Mouse (Mus musculus): Measurements from ENCODE around the gene Zdhhc9.

Zdhhc9 gene

GRCm38 (mm10) chrX:48170368-48170767 lies 38.3 kb downstream of the Zdhhc9 start:
- DNase-seq (ENCODE audit: low read depth) = no peak

DNA sequence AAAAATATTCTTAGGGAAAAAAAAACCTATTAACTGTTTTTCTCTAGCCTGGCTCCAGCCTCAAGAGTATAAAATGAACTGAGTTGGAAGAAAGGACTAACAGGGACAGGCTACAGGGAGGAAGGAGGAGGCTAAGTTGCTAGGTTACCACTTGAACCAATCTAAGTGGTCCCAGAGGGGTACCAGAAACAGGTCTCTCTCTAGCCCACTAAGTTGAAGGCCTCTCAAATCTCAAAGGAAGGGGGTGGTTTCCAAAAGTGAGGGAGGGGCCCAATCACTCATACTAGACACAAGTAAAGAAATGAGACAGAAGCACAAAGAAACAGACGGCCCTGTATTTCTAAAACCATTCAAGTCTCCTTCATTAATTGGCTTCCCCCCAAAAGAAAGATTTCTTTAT lies 38.8 kb downstream of the Zdhhc9 start:
- no peak for DNase-seq (ENCODE audit: low read depth)

- no peak for DNase-seq (ENCODE audit: low read depth)
Observed at GRCm38 (mm10) chrX:48158229-48158919, 50.3 kb downstream of the Zdhhc9 start.

DNA sequence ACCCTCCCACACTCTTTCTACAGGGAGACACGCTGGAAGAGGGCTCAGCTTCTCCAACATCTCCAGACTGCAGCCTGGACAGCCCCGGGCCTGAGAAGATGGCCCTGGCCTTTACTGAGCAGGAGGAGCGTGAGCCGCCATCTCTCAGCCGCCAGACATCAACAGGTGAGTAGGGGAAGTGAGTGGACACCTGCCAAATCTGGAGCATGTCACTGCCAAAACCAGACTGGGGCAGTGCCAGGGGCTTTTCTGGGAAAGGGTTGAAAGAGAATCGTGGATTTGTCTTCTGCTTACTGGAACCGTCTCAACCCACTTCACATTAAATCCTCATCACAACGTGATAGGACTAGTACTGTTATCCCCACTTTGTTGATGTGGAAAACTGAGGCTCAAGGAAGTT lies 51.3 kb downstream of the Zdhhc9 start:
- DNase-seq (ENCODE audit: low read depth) = no peak

- DNase-seq (ENCODE audit: low read depth) = no peak
Observed at GRCm38 (mm10) chrX:48155489-48155888, 53.2 kb downstream of the Zdhhc9 start.

DNA sequence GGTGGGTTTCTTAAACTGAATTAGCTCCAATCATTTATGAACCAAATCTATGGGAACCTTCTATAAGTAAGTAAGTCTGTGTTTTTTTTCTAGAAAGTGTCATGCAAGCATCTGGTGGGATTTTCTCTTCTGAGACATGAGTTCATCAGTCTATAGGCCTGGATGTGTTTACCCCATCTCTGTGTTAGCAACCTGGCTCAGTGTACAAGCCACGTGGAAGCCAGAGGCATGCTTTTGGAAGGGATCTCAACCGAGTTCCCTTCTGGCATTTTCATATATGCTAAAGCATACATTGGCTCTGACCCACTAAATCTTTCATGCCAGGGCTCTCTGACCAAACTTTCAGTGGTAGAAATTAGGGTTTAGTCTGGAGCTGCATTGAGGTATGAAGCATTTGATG lies 54.7 kb downstream of the Zdhhc9 start:
- DNase-seq (ENCODE audit: low read depth) = no peak

- no peak for DNase-seq (ENCODE audit: low read depth)
Observed at GRCm38 (mm10) chrX:48153414-48153813, 55.3 kb downstream of the Zdhhc9 start.

DNA sequence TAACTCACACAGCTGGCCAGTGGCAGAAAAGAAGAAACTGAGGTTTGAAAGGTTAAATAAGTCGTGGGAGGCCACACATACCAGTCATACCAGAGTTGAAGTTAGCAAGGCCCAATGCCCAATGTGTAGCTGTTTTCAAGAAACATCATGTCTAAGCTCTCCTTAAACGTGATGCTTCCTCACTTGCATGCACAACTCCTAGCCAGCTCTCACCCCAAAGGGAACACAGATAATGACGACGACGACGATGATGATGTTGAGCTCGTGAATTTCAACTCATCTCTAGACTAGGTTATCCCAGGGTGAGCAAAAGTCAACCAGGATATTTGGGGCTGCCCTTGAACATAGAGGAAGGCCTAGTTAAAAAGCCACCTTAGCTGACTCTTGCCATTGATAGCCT lies 56.6 kb downstream of the Zdhhc9 start:
- DNase-seq (ENCODE audit: low read depth) = no peak

DNA sequence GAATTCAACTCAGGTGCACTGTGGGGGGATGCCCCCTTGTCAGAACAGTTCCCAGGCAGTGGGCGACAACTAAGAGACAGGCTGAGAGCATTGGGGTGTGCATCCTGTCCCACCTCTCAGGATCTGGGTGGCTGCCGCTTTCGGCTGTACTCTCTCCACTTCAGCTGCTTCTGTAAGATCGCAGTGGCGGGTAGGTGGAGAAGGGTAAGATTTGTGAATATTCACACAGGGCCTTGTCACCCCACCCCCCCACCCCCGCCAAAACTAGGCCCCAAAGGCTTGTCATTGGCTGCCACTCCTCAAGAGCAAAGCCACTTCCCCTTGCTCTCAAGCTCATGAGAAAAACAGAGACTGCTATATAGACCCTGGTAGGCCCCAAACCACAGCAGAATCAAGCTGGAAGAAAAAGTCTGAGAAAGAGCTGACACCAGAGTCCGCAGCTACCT lies 60.9 kb downstream of the Zdhhc9 start:
- DNase-seq (ENCODE audit: low read depth) = peak; percentile 73

- peak; percentile 50 for DNase-seq (ENCODE audit: low read depth)
Observed at GRCm38 (mm10) chrX:48147226-48147625, 61.5 kb downstream of the Zdhhc9 start.

DNA sequence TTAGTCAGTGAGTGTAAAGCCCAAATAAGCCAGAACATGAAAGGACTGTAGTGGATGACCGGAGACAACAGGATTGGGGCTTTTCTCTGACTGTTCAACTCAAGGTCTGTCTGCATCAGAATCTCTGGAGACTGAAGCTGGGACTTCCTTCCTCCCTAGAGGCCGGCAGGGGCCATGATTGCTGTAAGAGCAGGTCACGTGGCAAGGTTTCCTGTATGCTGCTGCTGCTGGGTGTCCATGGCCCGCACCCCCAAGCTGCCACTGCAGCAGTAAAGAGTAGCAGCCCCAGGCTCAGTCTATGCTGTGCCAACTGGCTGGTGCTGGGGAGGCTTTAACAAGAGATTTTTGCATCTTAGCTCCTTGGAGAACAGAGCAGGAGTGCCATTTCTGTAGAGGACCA lies 62.4 kb downstream of the Zdhhc9 start, which contains the start of gene Sash3:
Gene Sash3, plus strand, starts transcription at position 175 of the 400 bp plus-strand sequence.
- peak; percentile 80 for DNase-seq (ENCODE audit: low read depth)

DNA sequence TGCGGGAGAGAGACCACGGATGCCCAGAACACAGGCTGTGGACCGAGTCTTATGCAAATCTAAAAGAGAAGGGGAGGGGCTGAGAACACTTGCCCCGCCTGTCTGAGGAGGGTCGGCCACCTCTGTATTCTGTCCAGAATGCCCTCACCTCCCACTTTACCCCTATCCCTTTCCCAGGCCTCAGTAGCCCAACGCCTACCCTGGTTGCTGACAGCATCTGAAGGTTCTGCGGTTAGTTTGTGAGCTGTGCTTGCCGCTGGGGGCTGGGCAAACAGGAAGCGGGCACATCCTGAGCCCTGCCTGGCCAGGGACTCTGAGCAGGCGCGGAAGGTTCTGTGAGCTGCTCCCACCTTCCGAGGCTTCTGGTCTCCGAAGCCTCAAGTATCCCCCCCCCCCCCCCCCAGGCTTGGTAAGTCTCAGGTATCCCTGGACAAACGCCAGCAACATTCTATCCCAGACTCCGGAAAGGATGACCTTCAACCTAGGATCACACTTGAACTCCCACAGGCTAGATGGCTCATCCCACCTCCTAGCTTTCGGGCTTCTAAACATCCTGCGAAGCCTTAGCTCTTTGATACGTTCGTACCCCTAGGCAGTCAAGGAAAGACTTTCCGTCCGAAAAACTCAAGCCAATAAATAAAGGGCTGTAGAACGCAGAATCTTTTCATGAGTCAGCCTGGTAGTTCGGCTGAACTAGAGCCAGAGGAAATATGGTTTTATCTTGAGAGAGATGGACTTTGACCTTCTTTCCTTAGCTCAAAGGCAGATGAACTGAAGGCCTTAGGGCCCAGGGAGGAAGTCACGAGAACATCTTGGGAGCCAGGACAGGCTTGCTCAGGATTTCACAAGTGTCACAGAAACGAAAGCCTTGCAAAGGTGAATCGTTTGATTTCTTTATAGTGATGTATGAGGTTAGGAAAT lies 65.0 kb downstream of the Zdhhc9 start:
- peak; percentile 73 for DNase-seq (ENCODE audit: low read depth)

DNA sequence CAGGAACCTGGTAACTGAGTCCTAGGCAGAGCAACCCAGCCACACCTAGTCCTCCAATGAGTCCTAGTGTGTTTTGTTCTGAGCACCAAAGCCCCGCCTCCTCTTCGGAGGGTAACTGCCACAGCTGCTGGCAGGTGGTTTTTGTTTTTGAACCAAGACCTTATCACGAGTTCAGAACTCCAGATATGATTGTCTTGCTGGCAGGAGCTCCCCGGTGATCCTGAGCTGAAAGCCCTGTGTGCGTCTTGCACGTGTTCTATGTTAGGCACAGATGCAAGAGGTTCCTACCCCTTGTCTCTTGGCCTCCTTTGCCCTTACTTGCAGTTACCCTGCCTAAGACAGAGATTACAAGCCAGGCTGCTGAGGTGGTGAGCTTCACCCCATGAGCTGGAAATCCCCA lies 67.2 kb downstream of the Zdhhc9 start:
- peak; percentile 78 for DNase-seq (ENCODE audit: low read depth)

- DNase-seq (ENCODE audit: low read depth) = peak; percentile 33
Observed at GRCm38 (mm10) chrX:48140286-48140877, 68.3 kb downstream of the Zdhhc9 start.

DNA sequence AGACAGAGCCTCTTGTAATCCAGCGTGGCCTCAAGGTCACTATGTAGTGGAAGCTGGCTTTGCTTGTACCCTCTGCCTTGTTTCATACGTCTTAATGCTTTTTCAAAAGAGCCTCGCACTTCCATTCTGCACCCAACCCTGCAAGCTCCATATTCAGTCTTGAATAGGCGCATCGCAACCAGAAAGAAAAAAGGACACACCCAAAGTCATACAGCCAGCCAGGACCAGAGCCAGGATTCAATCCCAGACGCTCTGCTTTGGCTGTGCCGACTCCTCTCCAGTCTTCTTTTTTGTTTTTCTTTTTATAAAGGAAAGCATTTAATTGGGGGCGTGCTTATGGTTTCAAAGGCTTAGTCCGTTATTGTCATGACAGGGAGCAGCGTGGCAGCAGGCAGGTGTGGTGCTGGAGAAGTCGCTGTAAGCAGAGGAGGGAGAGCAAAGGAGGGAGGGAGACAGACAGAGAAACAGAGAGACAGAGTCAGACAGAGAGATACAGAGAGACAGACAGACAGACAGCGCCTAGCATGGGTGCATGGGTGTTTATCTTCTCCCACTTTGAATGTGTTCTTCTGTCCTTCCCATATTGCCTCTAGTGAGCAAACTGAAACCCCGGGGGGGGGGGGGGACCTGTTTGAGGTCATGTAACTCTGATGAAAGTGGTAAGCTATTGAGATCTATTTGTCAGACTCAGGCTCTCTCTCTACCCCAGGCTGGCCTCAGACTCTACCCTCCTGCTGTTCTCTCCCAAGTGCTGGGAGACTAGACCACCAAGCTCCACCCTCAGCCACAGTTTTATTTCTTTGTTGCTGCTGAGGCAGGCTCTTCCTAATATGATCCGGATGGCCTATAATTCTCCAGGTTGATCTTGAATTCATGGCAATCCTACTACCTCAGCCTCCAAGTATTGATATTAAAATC lies 69.1 kb downstream of the Zdhhc9 start:
- peak; percentile 43 for DNase-seq (ENCODE audit: low read depth)

- peak; percentile 58 for DNase-seq (ENCODE audit: low read depth)
Observed at GRCm38 (mm10) chrX:48138539-48139275, 70.0 kb downstream of the Zdhhc9 start.

DNA sequence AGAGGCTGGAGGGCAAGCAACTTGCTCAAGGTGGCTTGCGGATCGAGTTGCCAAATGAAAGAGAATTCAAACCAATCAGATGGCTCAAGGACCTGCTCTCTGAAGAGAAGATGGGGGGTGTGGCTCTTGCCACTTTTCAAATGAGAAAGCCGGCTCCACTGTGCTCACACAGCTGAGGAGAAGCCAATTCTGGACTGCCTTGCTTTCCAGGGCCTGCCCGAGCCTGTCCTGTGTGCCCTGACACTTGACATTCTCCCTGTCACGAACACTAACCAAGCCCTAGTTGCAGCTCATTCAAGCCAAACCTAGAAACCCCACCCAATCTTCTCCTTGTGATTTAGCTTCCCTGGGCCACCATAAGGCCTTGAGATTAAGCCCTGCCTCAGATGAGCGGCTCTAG lies 70.7 kb downstream of the Zdhhc9 start:
- DNase-seq (ENCODE audit: low read depth) = peak; percentile 52

- DNase-seq (ENCODE audit: low read depth) = peak; percentile 72
Observed at GRCm38 (mm10) chrX:48136935-48137334, 71.7 kb downstream of the Zdhhc9 start.

- DNase-seq (ENCODE audit: low read depth) = no peak
Observed at GRCm38 (mm10) chrX:48129167-48129566, 79.5 kb downstream of the Zdhhc9 start.

GRCm38 (mm10) chrX:48127502-48128218 lies 81.0 kb downstream of the Zdhhc9 start:
- DNase-seq (ENCODE audit: low read depth) = peak; percentile 51
